Mouse (Mus musculus): ENCODE measurements around the gene Gm21964. TPM values are rescaled to one million over a fixed set of nuclear protein-coding genes. Genes with fewer than 3 reads are reported as not detected.

Gene Gm21964
- 0.67 and 0.79 TPM in 2 replicates for total RNA-seq (2012; rRNA removed)

DNA sequence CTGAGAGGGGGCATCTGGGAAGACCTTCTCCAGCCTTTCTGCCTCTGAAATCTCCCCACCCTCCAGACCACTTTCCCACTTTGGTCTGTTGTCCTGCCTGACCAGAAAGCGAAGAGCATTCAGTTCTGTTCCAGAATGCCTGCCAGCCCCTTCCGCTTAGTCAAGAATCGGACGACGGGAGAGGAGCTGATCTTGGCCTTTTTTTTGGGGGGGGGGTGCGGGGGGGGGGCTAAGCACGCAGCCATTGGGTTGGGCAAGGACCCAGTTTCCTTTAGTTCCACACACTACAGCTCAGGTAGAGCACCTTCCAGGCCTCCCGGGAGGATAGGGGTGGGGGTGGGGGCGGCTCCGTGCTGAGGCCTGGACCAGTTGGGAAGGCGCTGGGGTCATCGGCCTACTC lies at the start of gene Gm21964:
Gene Gm21964, plus strand, starts transcription at position 301 of the 400 bp plus-strand sequence.
- Histone ChIP-seq H3K36me3 (ENCODE audit: control insufficient read depth, insufficient read depth, low read length, poor library complexity, severe bottlenecking) (no peaks in the 10 kb centered on the region), H3K4me1 (ENCODE audit: control insufficient read depth in 2 of 2, insufficient read depth in 2 of 2, low read length in 2 of 2, poor library complexity in 1 of 2) (no peaks in the 10 kb centered on the region), H3K9me3 (ENCODE audit: control insufficient read depth, insufficient read depth, low read depth, low read length) (no peaks in the 10 kb centered on the region), H3K9ac (ENCODE audit: insufficient read depth, low read depth, low read length, poor library complexity, severe bottlenecking) (no peak within 1 kb of the TSS), H3K4me3 (ENCODE audit: insufficient read depth in 1 of 2, low read depth in 1 of 2, low read length in 2 of 2, poor library complexity in 1 of 2, severe bottlenecking in 1 of 2) (no peak within 1 kb of the TSS), H3K27ac (ENCODE audit: insufficient read depth, low read depth, low read length, poor library complexity, severe bottlenecking) (no peak within 1 kb of the TSS)
- TF ChIP-seq ZC3H11A (IDR thresholded peaks at IDR 0.05; ENCODE audit: borderline replicate concordance, low read depth, low read length) (no peak), HCFC1 (IDR thresholded peaks at IDR 0.05; ENCODE audit: borderline replicate concordance, insufficient read depth, low read length) (no peak)
- in situ Hi-C loops (cut with MboI; ENCODE audit: low sequenced_read_pairs in 2 of 2, unreplicated experiment in 2 of 2) = no loop called here
- DNase-seq (ENCODE audit: low read depth, low spot score) = no peak

DNA sequence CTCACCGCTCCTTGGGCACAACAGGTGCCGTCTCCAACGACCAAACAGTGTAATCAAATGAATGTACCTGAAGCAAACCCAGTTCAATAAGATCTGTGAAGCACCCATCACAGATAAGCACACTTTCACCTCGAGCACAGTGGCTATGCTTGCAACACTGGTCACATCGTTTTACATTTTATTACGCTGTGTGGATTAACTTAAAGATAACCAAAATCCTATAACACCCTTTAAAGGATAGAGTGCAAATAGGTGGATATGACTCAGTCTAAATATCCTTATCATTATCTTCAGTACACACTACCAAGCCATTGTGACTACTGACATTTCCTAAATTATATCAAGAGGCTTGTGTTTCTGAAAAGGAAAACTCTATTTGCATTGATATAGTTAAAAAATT lies 49.8 kb upstream of the Gm21964 start:
- Histone ChIP-seq H3K9ac (ENCODE audit: insufficient read depth, low read depth, low read length, poor library complexity, severe bottlenecking) (no peak overlapping the region), H3K36me3 (ENCODE audit: control insufficient read depth, insufficient read depth, low read length, poor library complexity, severe bottlenecking) (no peaks in the 10 kb centered on the region), H3K4me3 (ENCODE audit: insufficient read depth in 1 of 2, low read depth in 1 of 2, low read length in 2 of 2, poor library complexity in 1 of 2, severe bottlenecking in 1 of 2) (no peak overlapping the region), H3K4me1 (ENCODE audit: control insufficient read depth in 2 of 2, insufficient read depth in 2 of 2, low read length in 2 of 2, poor library complexity in 1 of 2) (no peaks in the 10 kb centered on the region), H3K9me3 (ENCODE audit: control insufficient read depth, insufficient read depth, low read depth, low read length) (no peaks in the 10 kb centered on the region), H3K27ac (ENCODE audit: insufficient read depth, low read depth, low read length, poor library complexity, severe bottlenecking) (no peak overlapping the region)
- no peak for TF ChIP-seq CHD2 (IDR thresholded peaks at IDR 0.05; ENCODE audit: low read depth, low read length)
- no peak for TF ChIP-seq MAFK (IDR thresholded peaks at IDR 0.05; ENCODE audit: insufficient read depth, low read depth, low read length)
- no peak for TF ChIP-seq ZNF384 (IDR thresholded peaks at IDR 0.05; ENCODE audit: low read depth, low read length)
- no peak for TF ChIP-seq ZC3H11A (IDR thresholded peaks at IDR 0.05; ENCODE audit: borderline replicate concordance, low read depth, low read length)
- no peak for TF ChIP-seq HCFC1 (IDR thresholded peaks at IDR 0.05; ENCODE audit: borderline replicate concordance, insufficient read depth, low read length)
- no peak for DNase-seq (ENCODE audit: low read depth, low spot score)
- in situ Hi-C loops (cut with MboI; ENCODE audit: low sequenced_read_pairs in 2 of 2, unreplicated experiment in 2 of 2) = no loop called here

- Histone ChIP-seq H3K4me3 (ENCODE audit: insufficient read depth in 1 of 2, low read depth in 1 of 2, low read length in 2 of 2, poor library complexity in 1 of 2, severe bottlenecking in 1 of 2) (no peak overlapping the region), H3K9me3 (ENCODE audit: control insufficient read depth, insufficient read depth, low read depth, low read length) (no peaks in the 10 kb centered on the region), H3K9ac (ENCODE audit: insufficient read depth, low read depth, low read length, poor library complexity, severe bottlenecking) (no peak overlapping the region), H3K27ac (ENCODE audit: insufficient read depth, low read depth, low read length, poor library complexity, severe bottlenecking) (no peak overlapping the region), H3K36me3 (ENCODE audit: control insufficient read depth, insufficient read depth, low read length, poor library complexity, severe bottlenecking) (no peaks in the 10 kb centered on the region), H3K4me1 (ENCODE audit: control insufficient read depth in 2 of 2, insufficient read depth in 2 of 2, low read length in 2 of 2, poor library complexity in 1 of 2) (no peaks in the 10 kb centered on the region)
- no peak for DNase-seq (ENCODE audit: low read depth, low spot score)
- TF ChIP-seq CHD2 (IDR thresholded peaks at IDR 0.05; ENCODE audit: low read depth, low read length) (no peak), MAFK (IDR thresholded peaks at IDR 0.05; ENCODE audit: insufficient read depth, low read depth, low read length) (no peak), ZC3H11A (IDR thresholded peaks at IDR 0.05; ENCODE audit: borderline replicate concordance, low read depth, low read length) (no peak), HCFC1 (IDR thresholded peaks at IDR 0.05; ENCODE audit: borderline replicate concordance, insufficient read depth, low read length) (no peak), ZNF384 (IDR thresholded peaks at IDR 0.05; ENCODE audit: low read depth, low read length) (no peak)
- in situ Hi-C loops (cut with MboI; ENCODE audit: low sequenced_read_pairs in 2 of 2, unreplicated experiment in 2 of 2) = no loop called here
Measured at GRCm38 (mm10) chr8:110058207-110058606, 42.8 kb upstream of the Gm21964 start.

DNA sequence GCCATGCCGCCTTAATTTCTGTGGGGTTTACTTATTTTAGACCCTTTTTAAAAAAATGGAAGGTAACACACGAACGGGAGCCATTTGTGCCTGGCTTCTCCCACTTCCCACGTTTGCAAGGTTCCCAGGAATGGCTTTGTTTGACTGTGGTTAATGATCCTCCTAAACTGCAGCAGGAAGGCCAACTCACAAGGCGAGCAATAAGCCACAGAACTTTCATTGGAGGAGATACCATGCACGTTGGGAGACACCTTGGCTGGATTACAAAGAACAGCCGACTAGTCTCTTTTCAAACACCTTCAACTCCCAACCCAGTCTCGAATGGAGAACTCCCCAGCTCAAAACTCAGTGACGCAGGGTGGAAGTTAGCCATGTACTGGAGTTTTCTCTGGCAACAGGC lies 36.8 kb upstream of the Gm21964 start:
- H3K27ac ChIP-seq (ENCODE audit: insufficient read depth, low read depth, low read length, poor library complexity, severe bottlenecking) = no peak overlapping the region
- no peak overlapping the region for H3K4me3 ChIP-seq (ENCODE audit: insufficient read depth in 1 of 2, low read depth in 1 of 2, low read length in 2 of 2, poor library complexity in 1 of 2, severe bottlenecking in 1 of 2)
- no peak for DNase-seq (ENCODE audit: low read depth, low spot score)
- no peaks in the 10 kb centered on the region for H3K4me1 ChIP-seq (ENCODE audit: control insufficient read depth in 2 of 2, insufficient read depth in 2 of 2, low read length in 2 of 2, poor library complexity in 1 of 2)
- H3K9me3 ChIP-seq (ENCODE audit: control insufficient read depth, insufficient read depth, low read depth, low read length) = no peaks in the 10 kb centered on the region
- in situ Hi-C loops (cut with MboI; ENCODE audit: low sequenced_read_pairs in 2 of 2, unreplicated experiment in 2 of 2) = no loop called here
- no peaks in the 10 kb centered on the region for H3K36me3 ChIP-seq (ENCODE audit: control insufficient read depth, insufficient read depth, low read length, poor library complexity, severe bottlenecking)
- no peak overlapping the region for H3K9ac ChIP-seq (ENCODE audit: insufficient read depth, low read depth, low read length, poor library complexity, severe bottlenecking)
- TF ChIP-seq CHD2 (IDR thresholded peaks at IDR 0.05; ENCODE audit: low read depth, low read length) (no peak), MAFK (IDR thresholded peaks at IDR 0.05; ENCODE audit: insufficient read depth, low read depth, low read length) (no peak), ZC3H11A (IDR thresholded peaks at IDR 0.05; ENCODE audit: borderline replicate concordance, low read depth, low read length) (no peak), ZNF384 (IDR thresholded peaks at IDR 0.05; ENCODE audit: low read depth, low read length) (no peak), HCFC1 (IDR thresholded peaks at IDR 0.05; ENCODE audit: borderline replicate concordance, insufficient read depth, low read length) (no peak)
